Mouse (Mus musculus) macrophage (primary cell): ENCODE results near the gene Eef2. TPM values are rescaled to one million over a fixed set of nuclear protein-coding genes. Genes with fewer than 3 reads are reported as not detected.
"Not testable (repeated sequence)": the region's sequence is repeated elsewhere in the genome, so short reads cannot be mapped to it uniquely, and the experiment has no call there.

Experiments
- H3K27ac ChIP-seq: fragments of 350-480 bp; formaldehyde crosslinking; 2 replicates; pipeline ENCODE4 v1.9.0; 2021
- H3K36me3 ChIP-seq: fragments of 350-480 bp; formaldehyde crosslinking; 2 replicates; pipeline ENCODE4 v1.9.0; 2021; ENCODE audit errors: inconsistent target
- H3K4me3 ChIP-seq: fragments of 350-480 bp; formaldehyde crosslinking; 2 replicates; pipeline ENCODE4 v1.9.0; 2021; ENCODE audit errors: inconsistent target
- H3K79me2 ChIP-seq: fragments of 350-480 bp; formaldehyde crosslinking; 2 replicates; pipeline ENCODE4 v1.9.0; 2021; ENCODE audit errors: inconsistent target
- WGBS: methylation state at CpG from one replicate; pipeline ENCODE4 v1.1.7; 2026; ENCODE audit warnings: inconsistent platforms; ENCODE audit not compliant: missing documents; 5-methylcytosine and 5-hydroxymethylcytosine counted together
- polyA plus RNA-seq: library from polyadenylated mRNA; stranded (reverse); fragments of 250-400 nt; gene quantifications from 3 replicates; pipeline ENCODE4 v1.2.4, GENCODE M21; 2018; ENCODE audit warnings: inconsistent platforms

Eef2 gene
- polyA plus RNA-seq, 1 experiment from 2014 or later, result 749 TPM

- Histone ChIP-seq H3K79me2 (no peaks in the 10 kb centered on the region), H3K4me3 (no peak overlapping the region), H3K36me3 (no peaks in the 10 kb centered on the region), H3K27ac (no peak overlapping the region)
- WGBS, result 81% methylated on average over 11 of the region's 11 CpGs
Observed at GRCm38 (mm10) chr10:81196470-81197065, 20.1 kb downstream of the Eef2 start.

GRCm38 (mm10) chr10:81197305-81197704 lies 20.9 kb downstream of the Eef2 start:
- no peaks in the 10 kb centered on the region for H3K79me2 ChIP-seq
- H3K27ac ChIP-seq, result no peak overlapping the region
- 65% methylated on average over 6 of the region's 6 CpGs for WGBS
- no peak overlapping the region for H3K4me3 ChIP-seq
- no peaks in the 10 kb centered on the region for H3K36me3 ChIP-seq

GRCm38 (mm10) chr10:81198230-81198629 lies 21.8 kb downstream of the Eef2 start:
- 0% methylated on average over 9 of the region's 9 CpGs for WGBS
- no peaks in the 10 kb centered on the region for H3K36me3 ChIP-seq
- H3K27ac ChIP-seq, result no peak overlapping the region
- no peaks in the 10 kb centered on the region for H3K79me2 ChIP-seq
- no peak overlapping the region for H3K4me3 ChIP-seq

- Histone ChIP-seq H3K79me2 (no peaks in the 10 kb centered on the region), H3K4me3 (no peak overlapping the region), H3K36me3 (no peaks in the 10 kb centered on the region), H3K27ac (no peak overlapping the region)
- 92% methylated on average over 6 of the region's 6 CpGs for WGBS
Observed at GRCm38 (mm10) chr10:81198990-81199389, 22.6 kb downstream of the Eef2 start.

GRCm38 (mm10) chr10:81200141-81200540 lies 23.7 kb downstream of the Eef2 start:
- no peak overlapping the region for H3K4me3 ChIP-seq
- H3K27ac ChIP-seq, result no peak overlapping the region
- WGBS, result 92% methylated on average over 13 of the region's 13 CpGs
- H3K79me2 ChIP-seq, result no peaks in the 10 kb centered on the region
- no peaks in the 10 kb centered on the region for H3K36me3 ChIP-seq

GRCm38 (mm10) chr10:81200605-81201287 lies 24.3 kb downstream of the Eef2 start:
- Histone ChIP-seq H3K79me2 (no peaks in the 10 kb centered on the region), H3K36me3 (no peaks in the 10 kb centered on the region), H3K27ac (no peak overlapping the region), H3K4me3 (no peak overlapping the region)
- 85% methylated on average over 19 of the region's 20 CpGs for WGBS

- no peak within 1 kb of the TSS for H3K27ac ChIP-seq
- H3K4me3 ChIP-seq, result no peak within 1 kb of the TSS
- H3K36me3 ChIP-seq, result no peaks in the 10 kb centered on the region
- H3K79me2 ChIP-seq, result no peaks in the 10 kb centered on the region
- 81% methylated on average over 13 of the region's 13 CpGs for WGBS
Observed at GRCm38 (mm10) chr10:81201807-81202758, 25.7 kb downstream of the Eef2 start, which contains the start of gene Nmrk2. Nmrk2 (minus strand) TSS chr10:81202051.

- Histone ChIP-seq H3K27ac (no peak overlapping the region), H3K79me2 (no peaks in the 10 kb centered on the region), H3K36me3 (no peaks in the 10 kb centered on the region), H3K4me3 (no peak overlapping the region)
- 82% methylated on average over 7 of the region's 8 CpGs for WGBS
Observed at GRCm38 (mm10) chr10:81202978-81203720, 26.7 kb downstream of the Eef2 start.

GRCm38 (mm10) chr10:81204137-81204536 lies 27.7 kb downstream of the Eef2 start:
- H3K27ac ChIP-seq, result no peak overlapping the region
- H3K4me3 ChIP-seq, result no peak overlapping the region
- 96% methylated on average over 4 of the region's 4 CpGs for WGBS

GRCm38 (mm10) chr10:81210154-81210553 lies 33.7 kb downstream of the Eef2 start:
- H3K36me3 ChIP-seq, result no peaks in the 10 kb centered on the region
- H3K27ac ChIP-seq, result no peak overlapping the region
- no peaks in the 10 kb centered on the region for H3K79me2 ChIP-seq
- H3K4me3 ChIP-seq, result no peak overlapping the region
- 90% methylated on average over 5 of the region's 5 CpGs for WGBS

More at GRCm38 (mm10) chr10:81204137-81204536, 27.7 kb downstream of the Eef2 start:
- Histone ChIP-seq H3K79me2 (no peaks in the 10 kb centered on the region), H3K36me3 (no peaks in the 10 kb centered on the region)

- Histone ChIP-seq H3K79me2 (no peaks in the 10 kb centered on the region), H3K4me3 (no peak overlapping the region), H3K27ac (no peak overlapping the region), H3K36me3 (no peaks in the 10 kb centered on the region)
- WGBS, result 65% methylated on average over 6 of the region's 6 CpGs
Observed at GRCm38 (mm10) chr10:81216260-81216659, 39.8 kb downstream of the Eef2 start.

GRCm38 (mm10) chr10:81216810-81217209 lies 40.4 kb downstream of the Eef2 start:
- Histone ChIP-seq H3K36me3 (no peaks in the 10 kb centered on the region), H3K27ac (no peak overlapping the region), H3K4me3 (no peak overlapping the region), H3K79me2 (no peaks in the 10 kb centered on the region)
- WGBS, result 83% methylated on average over 6 of the region's 6 CpGs

GRCm38 (mm10) chr10:81217267-81217666 lies 40.8 kb downstream of the Eef2 start:
- H3K36me3 ChIP-seq, result not testable (repeated sequence)

GRCm38 (mm10) chr10:81217964-81218363 lies 41.5 kb downstream of the Eef2 start:
- Histone ChIP-seq H3K27ac (no peak overlapping the region), H3K36me3 (no peaks in the 10 kb centered on the region), H3K79me2 (no peaks in the 10 kb centered on the region), H3K4me3 (no peak overlapping the region)
- WGBS, result 16% methylated on average over 7 of the region's 7 CpGs

More at GRCm38 (mm10) chr10:81217267-81217666, 40.8 kb downstream of the Eef2 start:
- no CpG with 5 or more reads among the region's 1 CpGs for WGBS
- not testable (repeated sequence) for H3K4me3 ChIP-seq, H3K27ac ChIP-seq, H3K79me2 ChIP-seq
